Mouse (Mus musculus) B cell, adult 62 days (primary cell): ENCODE data around the gene Dach1. TPM values are rescaled to one million over a fixed set of nuclear protein-coding genes. Genes with fewer than 3 reads are reported as not detected.

Source experiments
- total RNA-seq: library from RNA; stranded (reverse); gene quantifications from 4 replicates; pipeline ENCODE4 v1.2.4, GENCODE M21; 2023

Gene Dach1
- total RNA-seq: 0.12 TPM in 1 of 4 replicates, not detected in the others

DNA sequence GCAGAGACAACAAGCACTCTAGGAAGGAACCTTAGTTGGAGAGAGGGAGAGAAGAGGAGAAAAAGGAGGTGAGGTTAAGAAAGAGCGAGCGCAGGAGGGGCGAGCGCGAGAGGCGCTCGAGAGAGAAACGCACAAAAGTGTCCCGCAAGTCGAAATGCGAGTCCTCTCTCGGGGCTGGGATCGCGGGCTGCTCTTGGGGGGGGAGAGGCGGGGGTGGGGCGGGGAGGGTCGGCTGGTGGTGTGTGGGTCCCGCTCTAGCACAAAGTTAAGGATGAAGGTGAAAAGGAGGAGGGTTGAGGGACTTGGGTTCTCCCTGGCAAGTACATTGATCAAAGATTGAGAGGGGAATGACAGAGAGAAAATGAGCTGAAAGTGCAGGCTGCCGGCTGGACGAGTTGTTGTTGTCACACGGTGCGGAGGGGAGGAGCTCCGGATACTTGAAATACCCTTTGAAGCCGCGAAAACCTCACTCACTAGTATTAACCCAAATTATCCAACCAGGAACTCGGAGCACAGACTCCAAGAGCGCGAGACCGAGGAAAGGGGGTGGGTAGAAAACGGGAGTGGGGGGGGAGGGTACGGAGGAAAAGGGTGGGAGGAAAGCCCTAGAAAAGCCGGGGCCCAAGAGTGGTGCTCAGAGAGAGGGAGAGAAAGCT lies at the start of gene Dach1:
Gene Dach1 (minus strand): TSS at position 345 of the 656 bp plus-strand sequence.

